Mouse (Mus musculus) kidney, postnatal 4 days (tissue): ENCODE results near the gene Adssl1.

ENCODE experiments used
- DNase-seq, 2 experiments: peaks; one replicate each; pipeline ENCODE4 v3.0.0; 2021; ENCODE audit warnings: mixed read lengths in 2 of 2

Gene Adssl1

GRCm38 (mm10) chr12:112679027-112679996, 59.5 kb downstream of the Adssl1 start:
- DNase-seq, result peak; percentile 62 to 76

DNA sequence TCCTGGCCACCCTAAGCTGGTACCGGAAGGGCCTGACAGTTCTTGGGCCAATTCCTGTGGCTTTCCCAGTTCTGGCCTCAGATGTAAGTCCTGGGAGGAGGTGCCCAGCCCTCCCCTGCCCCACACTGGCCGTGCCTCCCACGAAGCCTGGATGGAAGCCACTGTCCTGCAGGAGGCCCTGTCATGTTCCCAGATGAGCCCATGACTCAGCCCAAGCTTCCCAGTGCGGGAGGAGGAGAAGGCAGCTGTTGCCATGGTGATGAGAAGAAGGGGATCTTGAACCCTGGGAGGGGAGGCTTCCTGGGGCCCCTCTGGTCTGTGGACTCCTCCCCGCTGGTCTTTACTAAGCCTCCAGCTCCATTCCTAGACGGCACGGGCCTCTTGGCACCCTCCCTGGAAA, 63.5 kb downstream of the Adssl1 start:
- peak in 1 of 2 experiments; percentile 1 for DNase-seq

DNA sequence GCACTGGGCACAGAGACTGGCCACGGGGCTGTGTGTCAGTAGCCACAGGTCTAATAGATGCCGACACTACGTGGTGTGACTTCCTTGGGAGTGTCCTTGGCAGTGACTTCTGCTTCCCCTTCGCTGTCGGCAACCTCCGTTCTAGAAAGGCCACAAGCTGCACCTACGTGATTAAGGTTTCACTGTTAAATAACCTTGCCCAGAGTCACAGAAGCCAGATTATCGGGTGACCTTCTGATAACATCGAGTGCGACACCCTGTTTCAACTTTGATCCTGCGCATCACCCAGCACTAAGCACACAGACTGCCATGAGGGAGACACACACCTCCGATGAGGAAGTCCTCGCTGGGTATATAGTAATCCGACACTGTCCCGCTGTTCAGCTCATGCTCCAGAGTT, 68.6 kb downstream of the Adssl1 start:
- DNase-seq, result no peak
